Mouse (Mus musculus): Measurements from ENCODE around the gene Gm17018. TPM values are rescaled to one million over a fixed set of nuclear protein-coding genes. Genes with fewer than 3 reads are reported as not detected.

Gm17018 gene
- polyA plus RNA-seq (2015; fragmentation: Nextera tagmentation; extraction: Ambion mirVana), result 46.0 and 53.7 TPM in 2 replicates

DNA sequence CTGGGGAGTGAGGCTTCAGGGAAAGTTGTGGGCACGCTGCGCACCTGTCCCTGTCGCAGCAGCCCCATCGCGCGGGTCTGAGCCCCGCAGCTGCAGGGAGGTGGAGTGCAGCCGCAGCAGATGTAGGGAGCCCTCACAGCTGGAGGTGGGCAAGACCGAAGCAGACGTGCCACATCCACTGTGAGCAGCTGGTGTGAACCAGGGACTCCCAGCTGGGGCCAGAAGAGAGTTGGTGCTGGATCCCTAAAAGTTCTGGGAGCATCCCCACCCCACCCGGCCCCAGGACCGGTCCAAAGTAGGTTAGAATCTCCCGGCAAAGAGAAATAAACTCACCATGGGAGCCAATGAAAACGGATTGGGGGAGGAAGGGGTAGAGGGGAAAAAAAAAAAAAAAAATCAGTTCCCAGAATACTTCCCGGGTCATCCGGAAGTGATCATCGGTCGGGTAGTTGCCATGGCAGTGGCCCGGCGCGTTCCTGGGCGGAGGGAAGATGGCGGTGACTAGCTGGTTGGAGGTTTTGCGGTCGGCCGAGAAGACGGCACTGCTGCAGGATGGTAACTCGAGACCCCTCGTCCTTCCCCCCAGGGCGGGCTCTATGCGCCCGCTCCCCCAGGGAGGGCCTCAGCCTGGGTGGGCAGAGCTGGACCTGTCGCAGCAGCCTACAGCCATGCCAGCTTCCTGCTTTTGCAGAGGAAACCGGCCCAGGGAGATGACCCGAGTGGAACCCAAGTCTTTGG, at the start of gene Gm17018, which contains the start of gene Poll:
Gene Gm17018, plus strand, starts transcription at position 463 of the 738 bp plus-strand sequence.
Gene Poll, minus strand, starts transcription at position 379 of the 738 bp plus-strand sequence.
- H3K4me3 ChIP-seq (replicated peaks), result peak within 1 kb of the TSS; percentile 74
- 0 out of 2 replicates have a peak, but pooled peaks cover 7% of the 10 kb centered on the region for H3K36me3 ChIP-seq
- peak within 1 kb of the TSS; percentile 92 for H3K4me2 ChIP-seq (replicated peaks)
- peak; percentile 87 for ATAC-seq (ENCODE audit: insufficient number of reproducible peaks, low FRiP score, low TSS enrichment, low read depth)
- under 1% methylated on average over 35 of the region's 35 CpGs for WGBS
- H3K27ac ChIP-seq (replicated peaks), result peak within 1 kb of the TSS; percentile 80
- peak within 1 kb of the TSS; percentile 79 for H3K9ac ChIP-seq
- H3K27me3 ChIP-seq, result no peaks in the 10 kb centered on the region
- H3K4me1 ChIP-seq, result peaks cover 15% of the 10 kb centered on the region
- no peaks in the 10 kb centered on the region for H3K9me3 ChIP-seq (replicated peaks)

DNA sequence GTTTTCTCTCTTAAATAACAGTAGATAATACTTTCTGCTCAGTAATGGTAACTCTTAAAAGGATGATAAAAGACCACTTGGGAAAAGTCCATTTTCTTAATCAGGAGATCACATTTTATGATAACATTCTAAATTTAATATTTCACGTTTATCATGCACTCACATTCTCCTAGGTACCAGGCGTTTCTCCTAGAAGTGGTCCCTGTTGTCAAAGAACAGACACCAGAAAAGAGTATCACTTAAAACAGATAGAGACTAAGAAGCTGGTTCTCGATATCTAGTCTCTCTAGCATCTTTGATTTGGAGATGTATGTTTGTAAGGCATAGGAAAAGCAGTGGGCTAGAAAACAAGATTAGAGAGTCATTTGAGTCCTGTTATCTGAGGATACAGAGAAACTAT, 49.7 kb upstream of the Gm17018 start:
- H3K4me1 ChIP-seq, result no peaks in the 10 kb centered on the region
- H3K27ac ChIP-seq (replicated peaks), result no peak overlapping the region
- ATAC-seq (ENCODE audit: insufficient number of reproducible peaks, low FRiP score, low TSS enrichment, low read depth), result no peak
- H3K9me3 ChIP-seq (replicated peaks), result no peaks in the 10 kb centered on the region
- no peak overlapping the region for H3K4me2 ChIP-seq (replicated peaks)
- H3K36me3 ChIP-seq, result peaks cover 28% of the 10 kb centered on the region
- no peaks in the 10 kb centered on the region for H3K27me3 ChIP-seq
- 79% methylated on average over 3 of the region's 3 CpGs for WGBS
- no peak overlapping the region for H3K9ac ChIP-seq
- H3K4me3 ChIP-seq (replicated peaks), result no peak overlapping the region

DNA sequence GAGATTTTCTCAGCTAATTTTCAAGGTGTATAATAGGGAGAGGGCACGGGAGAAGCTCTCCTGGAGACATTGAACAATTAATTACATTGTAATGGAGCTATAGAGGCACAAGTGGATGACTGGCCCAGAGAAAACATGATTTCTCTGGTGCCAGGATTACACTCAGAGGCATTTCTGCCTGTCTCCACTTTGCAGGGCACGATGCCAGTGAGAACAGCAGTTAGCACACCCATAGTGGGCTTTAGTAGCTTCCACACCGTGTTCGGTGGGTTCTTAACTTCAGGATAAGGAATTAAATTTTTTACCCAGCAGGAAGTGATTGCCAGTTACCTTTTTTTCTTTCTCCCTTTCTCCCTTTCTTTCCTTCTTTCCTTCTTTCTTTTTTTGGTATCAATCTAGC, 49.0 kb upstream of the Gm17018 start:
- Histone ChIP-seq H3K27ac (replicated peaks) (no peak overlapping the region), H3K4me1 (no peaks in the 10 kb centered on the region), H3K9ac (no peak overlapping the region), H3K36me3 (peaks cover 36% of the 10 kb centered on the region), H3K27me3 (no peaks in the 10 kb centered on the region), H3K4me2 (replicated peaks) (no peak overlapping the region), H3K9me3 (replicated peaks) (no peaks in the 10 kb centered on the region), H3K4me3 (replicated peaks) (no peak overlapping the region)
- ATAC-seq (ENCODE audit: insufficient number of reproducible peaks, low FRiP score, low TSS enrichment, low read depth), result no peak
- WGBS, result 83% methylated on average over 4 of the region's 4 CpGs

DNA sequence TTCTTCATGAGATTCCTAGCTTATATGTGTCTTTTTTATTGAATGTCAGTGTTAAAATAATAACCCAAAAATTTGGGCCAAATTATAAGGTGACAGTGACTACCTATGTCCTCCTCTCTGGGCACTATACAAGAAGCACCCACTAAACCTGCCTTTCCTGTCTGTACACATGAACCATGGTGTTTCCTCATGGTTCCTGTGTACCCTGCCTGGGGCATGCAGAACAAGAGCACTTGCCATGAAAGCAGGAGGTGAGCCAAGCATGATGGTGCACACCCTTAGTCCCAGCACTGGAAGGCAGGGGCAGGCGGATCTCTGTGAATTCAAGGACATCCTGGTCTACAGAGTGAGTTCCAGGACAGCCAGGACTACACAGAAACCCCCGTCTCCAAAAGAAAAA, 45.1 kb upstream of the Gm17018 start:
- H3K36me3 ChIP-seq, result peaks cover 55% of the 10 kb centered on the region

DNA sequence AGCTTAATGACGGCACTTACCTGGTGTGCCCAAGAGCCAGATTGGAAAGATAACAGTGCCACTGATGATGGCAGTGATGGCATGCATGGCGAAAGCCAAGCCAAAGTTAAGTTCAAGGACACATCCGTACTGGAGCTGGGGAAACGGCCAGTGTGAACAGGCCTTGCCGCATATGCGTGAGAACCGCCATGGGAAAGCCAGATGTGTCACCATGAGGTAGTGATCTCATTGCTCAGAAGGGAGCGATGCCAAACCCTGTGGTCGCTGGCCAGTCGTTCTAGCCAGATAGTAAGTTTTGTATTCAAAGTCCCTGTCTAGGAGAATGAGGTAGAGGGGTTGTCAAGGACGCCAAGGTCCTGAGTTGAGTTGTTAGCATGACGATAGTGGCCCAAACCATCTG, 44.2 kb upstream of the Gm17018 start:
- Histone ChIP-seq H3K4me1 (no peaks in the 10 kb centered on the region), H3K9me3 (replicated peaks) (no peaks in the 10 kb centered on the region), H3K36me3 (peaks cover 63% of the 10 kb centered on the region), H3K27me3 (no peaks in the 10 kb centered on the region), H3K9ac (no peak overlapping the region), H3K4me3 (replicated peaks) (no peak overlapping the region), H3K27ac (replicated peaks) (no peak overlapping the region), H3K4me2 (replicated peaks) (no peak overlapping the region)
- WGBS, result 91% methylated on average over 12 of the region's 12 CpGs
- no peak for ATAC-seq (ENCODE audit: insufficient number of reproducible peaks, low FRiP score, low TSS enrichment, low read depth)

More for the DNA sequence above, 45.1 kb upstream of the Gm17018 start:
- Histone ChIP-seq H3K27me3 (no peaks in the 10 kb centered on the region), H3K9me3 (replicated peaks) (no peaks in the 10 kb centered on the region), H3K4me1 (no peaks in the 10 kb centered on the region), H3K27ac (replicated peaks) (no peak overlapping the region), H3K4me2 (replicated peaks) (no peak overlapping the region), H3K4me3 (replicated peaks) (no peak overlapping the region), H3K9ac (no peak overlapping the region)
- no peak for ATAC-seq (ENCODE audit: insufficient number of reproducible peaks, low FRiP score, low TSS enrichment, low read depth)
- WGBS, result 87% methylated on average over 2 of the region's 2 CpGs

DNA sequence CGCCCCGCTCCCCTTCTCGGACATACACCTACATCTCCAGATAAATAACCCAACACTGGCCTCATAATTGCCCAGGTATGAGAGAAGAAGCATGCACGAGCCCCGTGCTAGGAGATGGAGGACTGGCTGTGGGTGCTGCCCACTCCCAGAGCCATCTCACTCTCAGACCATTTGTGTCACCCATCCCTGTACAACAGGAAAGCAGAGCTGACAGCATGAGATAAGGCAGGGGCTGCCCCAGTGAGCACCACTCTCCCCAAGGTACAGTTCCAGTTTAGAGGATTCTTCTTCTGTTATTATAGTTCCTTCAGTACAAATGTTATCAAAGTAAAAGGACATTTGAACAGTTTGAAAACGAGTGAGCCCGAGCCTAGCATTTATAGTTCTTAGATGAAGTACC, 33.0 kb upstream of the Gm17018 start:
- Histone ChIP-seq H3K9ac (no peak overlapping the region), H3K4me2 (replicated peaks) (no peak overlapping the region), H3K9me3 (replicated peaks) (no peaks in the 10 kb centered on the region), H3K36me3 (peaks cover 59% of the 10 kb centered on the region), H3K4me3 (replicated peaks) (no peak overlapping the region), H3K27ac (replicated peaks) (no peak overlapping the region), H3K4me1 (no peaks in the 10 kb centered on the region), H3K27me3 (no peaks in the 10 kb centered on the region)
- no peak for ATAC-seq (ENCODE audit: insufficient number of reproducible peaks, low FRiP score, low TSS enrichment, low read depth)
- WGBS, result 76% methylated on average over 7 of the region's 7 CpGs

- WGBS, result 85% methylated on average over 10 of the region's 10 CpGs
- no peak overlapping the region for H3K4me3 ChIP-seq (replicated peaks)
- ATAC-seq (ENCODE audit: insufficient number of reproducible peaks, low FRiP score, low TSS enrichment, low read depth), result no peak
- no peaks in the 10 kb centered on the region for H3K27me3 ChIP-seq
- no peaks in the 10 kb centered on the region for H3K4me1 ChIP-seq
- H3K36me3 ChIP-seq, result peaks cover 55% of the 10 kb centered on the region
- no peak overlapping the region for H3K27ac ChIP-seq (replicated peaks)
- no peak overlapping the region for H3K4me2 ChIP-seq (replicated peaks)
- no peaks in the 10 kb centered on the region for H3K9me3 ChIP-seq (replicated peaks)
- no peak overlapping the region for H3K9ac ChIP-seq
Measured at GRCm38 (mm10) chr19:45527931-45528534, 32.4 kb upstream of the Gm17018 start.

GRCm38 (mm10) chr19:45529294-45529693, 31.1 kb upstream of the Gm17018 start:
- no peaks in the 10 kb centered on the region for H3K9me3 ChIP-seq (replicated peaks)
- no peak for ATAC-seq (ENCODE audit: insufficient number of reproducible peaks, low FRiP score, low TSS enrichment, low read depth)
- no peak overlapping the region for H3K4me2 ChIP-seq (replicated peaks)
- 82% methylated on average over 5 of the region's 5 CpGs for WGBS
- H3K4me3 ChIP-seq (replicated peaks), result no peak overlapping the region
- no peak overlapping the region for H3K27ac ChIP-seq (replicated peaks)
- H3K4me1 ChIP-seq, result no peaks in the 10 kb centered on the region
- H3K36me3 ChIP-seq, result peaks cover 50% of the 10 kb centered on the region
- no peak overlapping the region for H3K9ac ChIP-seq
- H3K27me3 ChIP-seq, result no peaks in the 10 kb centered on the region

GRCm38 (mm10) chr19:45530200-45530995, 30.0 kb upstream of the Gm17018 start:
- H3K36me3 ChIP-seq, result peaks cover 40% of the 10 kb centered on the region
- H3K27ac ChIP-seq (replicated peaks), result no peak overlapping the region
- no peak overlapping the region for H3K4me3 ChIP-seq (replicated peaks)
- no peak overlapping the region for H3K4me2 ChIP-seq (replicated peaks)
- H3K9ac ChIP-seq, result no peak overlapping the region
- H3K27me3 ChIP-seq, result no peaks in the 10 kb centered on the region
- 72% methylated on average over 15 of the region's 15 CpGs for WGBS
- H3K9me3 ChIP-seq (replicated peaks), result no peaks in the 10 kb centered on the region
- H3K4me1 ChIP-seq, result no peaks in the 10 kb centered on the region
- ATAC-seq (ENCODE audit: insufficient number of reproducible peaks, low FRiP score, low TSS enrichment, low read depth), result no peak

DNA sequence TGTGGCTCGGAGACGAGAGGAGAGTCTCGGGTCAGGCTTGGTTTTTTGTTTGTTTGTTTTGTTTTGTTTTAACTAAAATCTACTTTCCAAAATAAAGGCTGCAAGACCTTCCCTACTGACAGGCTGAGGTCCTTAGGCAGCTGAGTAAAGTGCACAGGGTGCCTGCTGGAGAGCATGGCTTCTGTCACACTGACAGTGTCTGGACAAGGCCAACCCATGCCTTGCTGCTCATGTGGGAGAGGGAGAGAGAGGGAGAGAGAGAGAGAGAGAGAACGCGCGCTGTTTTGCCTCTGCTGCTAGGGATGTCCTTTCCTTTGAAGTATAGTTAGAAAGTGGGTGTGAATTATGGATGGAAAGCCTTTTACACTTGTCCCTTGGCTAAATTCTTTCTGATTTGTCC, 28.9 kb upstream of the Gm17018 start:
- H3K4me1 ChIP-seq, result no peaks in the 10 kb centered on the region
- 76% methylated on average over 6 of the region's 6 CpGs for WGBS
- no peaks in the 10 kb centered on the region for H3K27me3 ChIP-seq
- no peaks in the 10 kb centered on the region for H3K9me3 ChIP-seq (replicated peaks)
- H3K36me3 ChIP-seq, result peaks cover 39% of the 10 kb centered on the region
- H3K4me3 ChIP-seq (replicated peaks), result no peak overlapping the region
- H3K27ac ChIP-seq (replicated peaks), result no peak overlapping the region
- no peak for ATAC-seq (ENCODE audit: insufficient number of reproducible peaks, low FRiP score, low TSS enrichment, low read depth)
- H3K9ac ChIP-seq, result no peak overlapping the region
- no peak overlapping the region for H3K4me2 ChIP-seq (replicated peaks)

DNA sequence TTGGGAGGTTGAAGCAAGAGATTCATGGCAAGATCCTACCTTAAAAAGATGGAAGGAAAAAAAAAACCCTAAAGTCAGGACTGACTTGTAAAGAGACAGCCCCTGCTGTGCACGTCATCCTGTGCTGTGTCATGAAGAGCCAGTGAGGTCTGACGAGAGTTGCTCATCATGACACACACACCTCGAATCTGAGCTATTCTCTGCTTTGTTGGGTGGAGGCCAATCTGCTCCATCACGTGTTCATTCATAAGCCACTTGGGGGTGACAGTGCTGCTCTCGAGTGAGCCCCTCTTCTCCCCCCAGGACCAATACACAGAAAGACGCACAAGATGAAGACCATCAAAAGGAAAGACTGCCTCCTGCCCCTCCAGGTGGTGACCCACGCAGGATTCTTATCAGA, 26.8 kb upstream of the Gm17018 start:
- Histone ChIP-seq H3K4me2 (replicated peaks) (no peak overlapping the region), H3K27me3 (no peaks in the 10 kb centered on the region), H3K27ac (replicated peaks) (no peak overlapping the region), H3K4me3 (replicated peaks) (no peak overlapping the region), H3K9me3 (replicated peaks) (no peaks in the 10 kb centered on the region), H3K4me1 (no peaks in the 10 kb centered on the region), H3K36me3 (peaks cover 20% of the 10 kb centered on the region), H3K9ac (no peak overlapping the region)
- WGBS, result 68% methylated on average over 7 of the region's 7 CpGs
- no peak for ATAC-seq (ENCODE audit: insufficient number of reproducible peaks, low FRiP score, low TSS enrichment, low read depth)

All from embryonic facial prominence, embryonic 15.5 days (tissue).